In genomic region chr11:62187074-62187473, GRCm38 (mm10) we compare ENCODE assay signal across 30 mouse cellular contexts.
A peak's percentile ranks its signal among the peaks of the same experiment; 100 is the strongest.
DNase-seq lines count a peak whose midpoint lies in the region; ATAC-seq and TF ChIP-seq lines count a peak whose summit lies in the region.
"Had no signal": no experiment of that assay in that cellular context is flagged by ENCODE, and none has a peak within 500 bp of the region (broad histone marks: within the 10 kb centered on the region; RNA-seq: fewer than 3 reads in every experiment).

No protein-coding gene starts in this region.

- H3K27ac ChIP-seq in limb, embryonic 14.5 days (replicated peaks; ENCODE audit: low read depth, low read length) = no peak overlapping the region
- H3K27ac ChIP-seq in heart, adult 2 months = no peak overlapping the region
- H3K27ac ChIP-seq: embryonic facial prominence, embryonic 12.5 days; gastrocnemius, adult 2 months; heart, embryonic 15.5 days; hindbrain, embryonic 13.5 days; midbrain, embryonic 13.5 days; neural tube, embryonic 15.5 days; stomach, embryonic 15.5 days had no signal

- intact Hi-C loops in heart, postnatal 25 days (cut with DNase I) = no loop called here
- intact Hi-C loops in heart, adult 2 months (cut with DNase I) = no loop called here

- H3K36me3 ChIP-seq in limb, embryonic 14.5 days (ENCODE audit: control insufficient read depth, insufficient read depth, low read length) = no peaks in the 10 kb centered on the region
- H3K36me3 ChIP-seq in heart, adult 2 months (ENCODE audit: control insufficient read depth, insufficient read depth, low read length) = no peaks in the 10 kb centered on the region
- H3K36me3 ChIP-seq: embryonic facial prominence, embryonic 12.5 days; heart, embryonic 15.5 days; hindbrain, embryonic 13.5 days; midbrain, embryonic 13.5 days; neural tube, embryonic 15.5 days; stomach, embryonic 15.5 days had no signal

- TF ChIP-seq CTCF in heart, adult 2 months (IDR thresholded peaks at IDR 0.05) = no peak
- no peak for TF ChIP-seq CTCF in lung, adult 2 months (IDR thresholded peaks at IDR 0.05; ENCODE audit: insufficient read depth, low read length)

- H3K4me2 ChIP-seq in limb, embryonic 14.5 days (replicated peaks; ENCODE audit: low read depth, low read length, severe bottlenecking) = no peak overlapping the region
- H3K4me2 ChIP-seq: embryonic facial prominence, embryonic 12.5 days; heart, embryonic 15.5 days; hindbrain, embryonic 13.5 days; liver, embryonic 11.5 days; midbrain, embryonic 13.5 days; neural tube, embryonic 15.5 days; stomach, embryonic 15.5 days had no signal

- peak; percentile 55 for DNase-seq in heart, adult 11 months
- DNase-seq in heart, postnatal 25 days (ENCODE audit: low spot score) = no peak
- DNase-seq in limb, embryonic 14.5 days (ENCODE audit: low spot score) = peak; percentile 9
- no peak for DNase-seq in cerebellum, adult 18-20 months
- DNase-seq in heart, adult 2 months = no peak
- DNase-seq in lung, adult 2 months = no peak
- DNase-seq: adrenal gland, postnatal 25 days; cerebellum, adult 2 months; cerebellum, postnatal 25 days; gastrocnemius, adult 2 months; gastrocnemius, postnatal 36 days; heart, postnatal 36 days; kidney, adult 2 months; kidney, postnatal 36 days; layer of hippocampus, postnatal 36 days; lung, postnatal 4 days; retina, postnatal 1 day; right cerebral cortex, postnatal 25 days; thymus, postnatal 25 days had no signal

- H3K4me1 ChIP-seq in limb, embryonic 14.5 days (ENCODE audit: control insufficient read depth, insufficient read depth, low read length) = no peaks in the 10 kb centered on the region
- H3K4me1 ChIP-seq in heart, adult 2 months (ENCODE audit: control insufficient read depth, insufficient read depth, low read length) = no peaks in the 10 kb centered on the region
- no peaks in the 10 kb centered on the region for H3K4me1 ChIP-seq in lung, adult 2 months (ENCODE audit: control insufficient read depth, insufficient read depth, low read length)
- H3K4me1 ChIP-seq: heart, embryonic 15.5 days; hindbrain, embryonic 13.5 days; midbrain, embryonic 13.5 days; neural tube, embryonic 15.5 days; stomach, embryonic 15.5 days had no signal

- peak; percentile 84 for ATAC-seq in CD4-positive, CD25-positive, alpha-beta regulatory T cell, adult 4 months
- ATAC-seq in common myeloid progenitor, adult 5-6 weeks (replicated peaks; ENCODE audit: low read depth, poor library complexity, severe bottlenecking) = peak; percentile 55
- no peak for ATAC-seq in limb, embryonic 14.5 days (ENCODE audit: low FRiP score, low read depth)
- ATAC-seq: forebrain, embryonic 16.5 days; midbrain, embryonic 13.5 days had no signal

- no peak for TF ChIP-seq POLR2A in limb, embryonic 14.5 days (IDR thresholded peaks at IDR 0.05; ENCODE audit: borderline replicate concordance, extremely low read depth, insufficient read depth, insufficient read length)
- no peak for TF ChIP-seq POLR2A in heart, adult 2 months (IDR thresholded peaks at IDR 0.05; ENCODE audit: insufficient read depth, low read depth, low read length)
- TF ChIP-seq POLR2A in lung, adult 2 months (IDR thresholded peaks at IDR 0.05; ENCODE audit: borderline replicate concordance, extremely low read depth, low read depth, low read length) = no peak

- 89% methylated on average over 8 of the region's 8 CpGs for WGBS in limb, embryonic 14.5 days
- 77% methylated on average over 8 of the region's 8 CpGs for WGBS in heart, adult 2 months
- WGBS in lung, adult 2 months = 83% methylated on average over 8 of the region's 8 CpGs

- no peak for TF ChIP-seq EP300 in heart, adult 2 months (IDR thresholded peaks at IDR 0.05; ENCODE audit: insufficient read depth, low read depth, low read length)

- H3K9ac ChIP-seq in limb, embryonic 14.5 days (ENCODE audit: low read depth, low read length, severe bottlenecking) = no peak overlapping the region
- H3K9ac ChIP-seq in heart, adult 2 months (ENCODE audit: low read depth, low read length) = no peak overlapping the region
- H3K9ac ChIP-seq: embryonic facial prominence, embryonic 12.5 days; heart, embryonic 15.5 days; hindbrain, embryonic 13.5 days; midbrain, embryonic 13.5 days; neural tube, embryonic 15.5 days; stomach, embryonic 15.5 days had no signal

- H3K27me3 ChIP-seq in limb, embryonic 14.5 days (ENCODE audit: control insufficient read depth, insufficient read depth, low read length) = no peaks in the 10 kb centered on the region
- no peaks in the 10 kb centered on the region for H3K27me3 ChIP-seq in heart, adult 2 months (ENCODE audit: control insufficient read depth, insufficient read depth, low read length)
- H3K27me3 ChIP-seq: embryonic facial prominence, embryonic 12.5 days; heart, embryonic 15.5 days; hindbrain, embryonic 13.5 days; midbrain, embryonic 13.5 days; neural tube, embryonic 15.5 days; stomach, embryonic 15.5 days had no signal

- no peaks in the 10 kb centered on the region for H3K9me3 ChIP-seq in limb, embryonic 14.5 days (ENCODE audit: control insufficient read depth, low read length)
- H3K9me3 ChIP-seq: embryonic facial prominence, embryonic 12.5 days; heart, embryonic 15.5 days; hindbrain, embryonic 13.5 days; midbrain, embryonic 13.5 days; neural tube, embryonic 15.5 days; stomach, embryonic 15.5 days had no signal

- H3K79me2 ChIP-seq in heart, adult 2 months (replicated peaks; ENCODE audit: control insufficient read depth, insufficient read depth, low read length) = no peaks in the 10 kb centered on the region

- no peak overlapping the region for H3K4me3 ChIP-seq in limb, embryonic 14.5 days (replicated peaks; ENCODE audit: low read length)
- no peak overlapping the region for H3K4me3 ChIP-seq in heart, adult 2 months
- no peak overlapping the region for H3K4me3 ChIP-seq in lung, adult 2 months (replicated peaks; ENCODE audit: extremely low read depth, low read depth, low read length)
- H3K4me3 ChIP-seq: embryonic facial prominence, embryonic 12.5 days; erythroblast, embryonic 14.5 days; gastrocnemius, adult 2 months; heart, embryonic 15.5 days; hindbrain, embryonic 13.5 days; midbrain, embryonic 13.5 days; neural tube, embryonic 15.5 days; stomach, embryonic 15.5 days had no signal

Comparison
In these comparisons a context has a peak if more than half of its experiments do, and no peak if none do; other contexts are left out.
1. DNase-seq: peak in heart, adult 11 months (single experiment) and limb, embryonic 14.5 days (single experiment); none in heart, postnatal 25 days (single experiment), cerebellum, adult 18-20 months (0 of 2), heart, adult 2 months (0 of 2) and lung, adult 2 months (single experiment).